ENCODE assay signal across 8 mouse cellular contexts in the genomic region with DNA sequence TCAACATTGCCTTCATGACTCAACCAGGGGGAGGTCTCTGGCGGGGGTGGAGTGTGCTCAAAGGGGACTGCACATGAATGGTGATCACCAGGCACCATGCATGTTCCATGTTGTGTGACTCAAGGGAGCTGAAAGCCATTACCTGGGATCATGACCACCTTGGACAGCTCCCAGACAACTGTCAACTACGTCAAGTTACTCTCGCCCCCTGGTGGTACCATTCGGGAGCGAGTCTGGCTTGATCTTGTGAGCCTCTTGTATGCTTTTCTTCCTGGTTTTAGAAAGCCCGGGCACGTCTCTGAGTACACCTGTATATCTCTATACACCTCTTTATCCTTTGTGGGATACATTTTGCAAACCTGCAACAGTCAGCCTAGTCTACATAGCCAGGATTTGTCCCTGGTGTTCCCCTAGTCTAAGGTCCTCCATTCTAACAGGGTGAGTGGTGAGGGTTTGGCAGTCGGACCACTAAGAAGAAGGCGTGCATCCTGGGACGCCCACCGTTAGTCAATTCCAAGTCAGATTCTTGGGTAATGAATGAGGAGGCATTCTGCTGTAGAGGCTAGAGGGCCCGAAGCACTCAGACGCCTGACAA. TPM values are rescaled to one million over a fixed set of nuclear protein-coding genes. Genes with fewer than 3 reads are reported as not detected.
DNase-seq lines count a peak whose midpoint lies in the region; ATAC-seq and TF ChIP-seq lines count a peak whose summit lies in the region.

No protein-coding gene starts in this region.

- H3K27ac ChIP-seq in heart, embryonic 10.5 days = no peak overlapping the region
- H3K27ac ChIP-seq in limb, embryonic 14.5 days (replicated peaks; ENCODE audit: low read depth, low read length) = no peak overlapping the region
- H3K27ac ChIP-seq in midbrain, embryonic 16.5 days (ENCODE audit: low read length) = peak overlapping the region; percentile 90

- peaks cover 98% of the 10 kb centered on the region for H3K27me3 ChIP-seq in heart, embryonic 10.5 days (ENCODE audit: insufficient read depth, poor library complexity, severe bottlenecking)
- peaks cover 61% of the 10 kb centered on the region for H3K27me3 ChIP-seq in limb, embryonic 14.5 days (ENCODE audit: control insufficient read depth, insufficient read depth, low read length)
- H3K27me3 ChIP-seq in midbrain, embryonic 16.5 days (ENCODE audit: control insufficient read depth, insufficient read depth, low read depth, low read length) = peaks cover 27% of the 10 kb centered on the region

- peak overlapping the region; percentile 54; the same call in 1 of the 2 replicates for H3K9ac ChIP-seq in limb, embryonic 14.5 days (ENCODE audit: low read depth, low read length, severe bottlenecking)
- peak overlapping the region; percentile 100 for H3K9ac ChIP-seq in midbrain, embryonic 16.5 days (ENCODE audit: low read depth, low read length)

- peak; percentile 95 for DNase-seq in 3T3-L1 (ENCODE audit: low read depth, low spot score)
- peak; percentile 40 for DNase-seq in adrenal gland, adult 8-10 months
- peak; percentile 81 for DNase-seq in embryo, embryonic 9.5 days (ENCODE audit: extremely low spot score)
- peak; percentile 88 for DNase-seq in heart, embryonic 10.5 days (ENCODE audit: low spot score)
- peak; percentile 92 for DNase-seq in kidney, adult 9 months
- peak; percentile 89 for DNase-seq in limb, embryonic 14.5 days (ENCODE audit: low spot score)
- DNase-seq in spleen, postnatal 14 days (ENCODE audit: low spot score in 2 of 2) = peak; percentile 50 to 78

- H3K9me3 ChIP-seq in heart, embryonic 10.5 days = no peaks in the 10 kb centered on the region
- H3K9me3 ChIP-seq in limb, embryonic 14.5 days (ENCODE audit: control insufficient read depth, low read length) = no peaks in the 10 kb centered on the region
- H3K9me3 ChIP-seq in midbrain, embryonic 16.5 days (replicated peaks; ENCODE audit: control insufficient read depth, low read length, poor library complexity, severe bottlenecking) = no peaks in the 10 kb centered on the region

- TF ChIP-seq POLR2A in limb, embryonic 14.5 days (IDR thresholded peaks at IDR 0.05; ENCODE audit: borderline replicate concordance, extremely low read depth, insufficient read depth, insufficient read length) = no peak

- H3K4me1 ChIP-seq in heart, embryonic 10.5 days = peaks cover 15% of the 10 kb centered on the region
- no peaks in the 10 kb centered on the region for H3K4me1 ChIP-seq in limb, embryonic 14.5 days (ENCODE audit: control insufficient read depth, insufficient read depth, low read length)
- H3K4me1 ChIP-seq in midbrain, embryonic 16.5 days (ENCODE audit: control insufficient read depth, insufficient read depth, low read length) = peaks cover 25% of the 10 kb centered on the region

- H3K36me3 ChIP-seq in heart, embryonic 10.5 days = no peaks in the 10 kb centered on the region
- no peaks in the 10 kb centered on the region for H3K36me3 ChIP-seq in limb, embryonic 14.5 days (ENCODE audit: control insufficient read depth, insufficient read depth, low read length)
- peaks cover 5% of the 10 kb centered on the region; the same call in 1 of the 2 replicates for H3K36me3 ChIP-seq in midbrain, embryonic 16.5 days (ENCODE audit: control insufficient read depth, insufficient read depth, low read length)

- H3K4me2 ChIP-seq in limb, embryonic 14.5 days (replicated peaks; ENCODE audit: low read depth, low read length, severe bottlenecking) = peak overlapping the region; percentile 60
- H3K4me2 ChIP-seq in midbrain, embryonic 16.5 days (ENCODE audit: low read length) = peak overlapping the region; percentile 90

- no peak for ATAC-seq in limb, embryonic 14.5 days (ENCODE audit: low FRiP score, low read depth)
- ATAC-seq in midbrain, embryonic 16.5 days = peak; percentile 66

- H3K4me3 ChIP-seq in heart, embryonic 10.5 days = peak overlapping the region; percentile 66
- H3K4me3 ChIP-seq in limb, embryonic 14.5 days (replicated peaks; ENCODE audit: low read length) = peak overlapping the region; percentile 52
- peak overlapping the region; percentile 93 for H3K4me3 ChIP-seq in midbrain, embryonic 16.5 days (ENCODE audit: low read depth, low read length)

- 2% methylated on average over 13 of the region's 13 CpGs for WGBS in heart, embryonic 10.5 days
- WGBS in limb, embryonic 14.5 days = 2% methylated on average over 13 of the region's 13 CpGs
- WGBS in midbrain, embryonic 16.5 days = under 1% methylated on average over 13 of the region's 13 CpGs

RNA-seq across cellular contexts. Expression of a gene that starts 3.3 kb away (rescaled TPM):
- total RNA-seq in adrenal gland, adult 8-10 months (2022) = 100 to 1,000 TPM; 148 to 171 (median 163) TPM
- 14.6 and 16.5 TPM in 2 replicates for polyA plus RNA-seq in heart, embryonic 10.5 days (2016; fragmentation: Nextera tagmentation; extraction: Ambion mirVana)
- 76.2 TPM in 2 replicates for polyA plus RNA-seq in limb, embryonic 14.5 days (2012; rRNA removed)
- 38.9 and 42.9 TPM in 2 replicates for polyA plus RNA-seq in limb, embryonic 14.5 days (2014; fragmentation: Nextera tagmentation; extraction: Ambion mirVana)
- polyA plus RNA-seq in midbrain, embryonic 16.5 days (2015; fragmentation: Nextera tagmentation; extraction: Ambion mirVana) = 481 and 529 TPM in 2 replicates

RNA-seq across cellular contexts. Expression of a gene that starts 6.8 kb away (rescaled TPM):
- 1 to 10 TPM; 3.1 to 9.7 (median 5.1) TPM for total RNA-seq in adrenal gland, adult 8-10 months (2022)
- polyA plus RNA-seq in heart, embryonic 10.5 days (2016; fragmentation: Nextera tagmentation; extraction: Ambion mirVana) = not detected in 2 replicates
- 3.3 and 3.9 TPM in 2 replicates for polyA plus RNA-seq in limb, embryonic 14.5 days (2012; rRNA removed)
- 2.1 and 2.6 TPM in 2 replicates for polyA plus RNA-seq in limb, embryonic 14.5 days (2014; fragmentation: Nextera tagmentation; extraction: Ambion mirVana)
- 3.7 and 9.0 TPM in 2 replicates for polyA plus RNA-seq in midbrain, embryonic 16.5 days (2015; fragmentation: Nextera tagmentation; extraction: Ambion mirVana)

RNA-seq across cellular contexts. Expression of a gene that starts 20.6 kb away (rescaled TPM):
- total RNA-seq in adrenal gland, adult 8-10 months (2022) = under 1 TPM in 1 of 4 experiments, not detected in 3; 0.13 TPM
- polyA plus RNA-seq in heart, embryonic 10.5 days (2016; fragmentation: Nextera tagmentation; extraction: Ambion mirVana) = not detected in 2 replicates
- polyA plus RNA-seq in limb, embryonic 14.5 days (2012; rRNA removed) = 0.05 and 0.11 TPM in 2 replicates
- polyA plus RNA-seq in limb, embryonic 14.5 days (2014; fragmentation: Nextera tagmentation; extraction: Ambion mirVana) = not detected in 2 replicates
- polyA plus RNA-seq in midbrain, embryonic 16.5 days (2015; fragmentation: Nextera tagmentation; extraction: Ambion mirVana) = 0.09 and 0.80 TPM in 2 replicates

RNA-seq across cellular contexts. Expression of a gene that starts 26.0 kb away (rescaled TPM):
- 10 to 100 TPM; 48.9 to 73.0 (median 57.5) TPM for total RNA-seq in adrenal gland, adult 8-10 months (2022)
- 3.5 and 4.7 TPM in 2 replicates for polyA plus RNA-seq in heart, embryonic 10.5 days (2016; fragmentation: Nextera tagmentation; extraction: Ambion mirVana)
- 15.3 and 17.4 TPM in 2 replicates for polyA plus RNA-seq in limb, embryonic 14.5 days (2012; rRNA removed)
- polyA plus RNA-seq in limb, embryonic 14.5 days (2014; fragmentation: Nextera tagmentation; extraction: Ambion mirVana) = 5.9 and 7.4 TPM in 2 replicates
- 17.3 and 18.3 TPM in 2 replicates for polyA plus RNA-seq in midbrain, embryonic 16.5 days (2015; fragmentation: Nextera tagmentation; extraction: Ambion mirVana)

RNA-seq across cellular contexts. Expression of a gene that starts 30.4 kb away (rescaled TPM):
- total RNA-seq in adrenal gland, adult 8-10 months (2022) = under 1 TPM in 3 of 4 experiments, not detected in 1; 0.31 to 0.71 (median 0.61) TPM
- polyA plus RNA-seq in heart, embryonic 10.5 days (2016; fragmentation: Nextera tagmentation; extraction: Ambion mirVana) = 26.8 and 31.8 TPM in 2 replicates
- 42.5 and 59.7 TPM in 2 replicates for polyA plus RNA-seq in limb, embryonic 14.5 days (2012; rRNA removed)
- 33.1 and 35.9 TPM in 2 replicates for polyA plus RNA-seq in limb, embryonic 14.5 days (2014; fragmentation: Nextera tagmentation; extraction: Ambion mirVana)
- polyA plus RNA-seq in midbrain, embryonic 16.5 days (2015; fragmentation: Nextera tagmentation; extraction: Ambion mirVana) = 9.0 and 9.2 TPM in 2 replicates

Comparison
In these comparisons a context has a peak if more than half of its experiments do, and no peak if none do; other contexts are left out.
1. DNase-seq: peak in every context shown above with its lines; median percentile 95 in 3T3-L1; 92 in kidney, adult 9 months; 89 in limb, embryonic 14.5 days; 88 in heart, embryonic 10.5 days; 81 in embryo, embryonic 9.5 days; 64 in spleen, postnatal 14 days; 40 in adrenal gland, adult 8-10 months.